Mouse (Mus musculus) heart, postnatal 25 days (tissue): ENCODE measurements at regions not wholly inside any gene's neighbourhood (a gene's known extent, or its start where the extent isn't known, plus 50 kb on each side); places are given as distances from the start of the nearest gene placed in this dataset.

ENCODE experiments used
- DNase-seq: peaks from one replicate; pipeline ENCODE4 v3.0.0; 2022; ENCODE audit warnings: low spot score
- intact Hi-C: fragments of 180-260 bp; cut with DNase I; formaldehyde crosslinking; loops from one replicate; pipeline ENCODE4 v1.15.1; 2025

DNA sequence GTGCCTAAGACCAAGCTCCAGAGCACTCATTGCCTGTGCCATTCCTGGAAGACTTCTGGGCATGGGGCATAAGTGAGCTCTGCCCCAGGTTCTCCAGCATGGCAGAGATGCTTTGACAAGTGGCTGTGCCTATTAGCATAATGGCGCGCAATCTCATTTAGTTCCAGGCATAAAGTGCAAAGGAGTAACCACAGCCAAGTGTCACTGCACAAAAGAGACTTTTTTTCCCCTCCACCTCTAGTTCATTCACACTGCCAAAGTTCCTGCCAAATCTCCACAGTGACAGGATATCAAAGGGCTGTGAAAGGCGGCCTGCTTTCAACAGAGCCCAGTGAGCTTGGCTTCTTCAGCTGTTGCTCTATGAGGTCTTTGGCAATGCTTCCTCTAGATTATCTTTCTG is 120.1 kb upstream of the Zfand5 start:
- intact Hi-C loops: no loop called here

DNA sequence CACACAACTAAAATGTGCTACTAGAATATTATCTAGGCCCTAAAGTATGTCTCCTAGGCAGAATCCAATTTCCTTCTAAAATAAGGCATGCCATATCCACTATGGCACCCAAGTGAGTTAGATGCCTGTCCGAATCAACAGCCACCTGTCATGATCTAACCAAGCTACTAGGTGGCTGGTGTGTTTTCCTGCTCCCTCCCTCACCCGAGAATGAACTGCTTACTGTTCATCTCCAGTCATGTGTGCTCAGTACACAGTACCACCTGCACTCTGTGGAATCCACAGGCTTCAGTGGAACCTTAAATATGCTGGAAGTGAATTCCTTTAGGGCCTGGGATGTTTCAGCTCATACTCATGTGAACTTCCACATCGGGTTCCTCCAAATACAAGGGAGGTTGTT is 121.2 kb upstream of the Zfand5 start:
- DNase-seq: no peak
- intact Hi-C loops: no loop called here

More for the DNA sequence above, 120.1 kb upstream of the Zfand5 start:
- no peak for DNase-seq

DNA sequence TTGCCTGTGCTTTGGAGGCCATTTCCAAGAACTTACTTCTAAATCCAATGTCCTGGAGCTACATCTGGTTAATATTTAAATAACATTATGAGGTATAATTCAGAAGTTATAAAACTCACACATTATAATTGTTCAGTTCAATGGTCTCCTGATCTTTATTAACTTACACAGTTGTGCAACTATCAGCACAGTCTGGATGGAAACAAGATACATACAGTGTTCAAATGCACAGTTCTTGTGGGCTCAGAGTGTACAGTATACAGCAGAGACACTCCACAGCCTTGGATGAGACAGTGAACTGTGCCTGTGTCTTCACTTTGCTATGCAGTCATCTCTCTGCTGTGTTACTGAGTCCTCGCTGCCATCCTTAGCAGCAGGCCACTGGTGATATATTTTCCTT is 121.8 kb upstream of the Zfand5 start:
- DNase-seq: no peak
- intact Hi-C loops: no loop called here

DNA sequence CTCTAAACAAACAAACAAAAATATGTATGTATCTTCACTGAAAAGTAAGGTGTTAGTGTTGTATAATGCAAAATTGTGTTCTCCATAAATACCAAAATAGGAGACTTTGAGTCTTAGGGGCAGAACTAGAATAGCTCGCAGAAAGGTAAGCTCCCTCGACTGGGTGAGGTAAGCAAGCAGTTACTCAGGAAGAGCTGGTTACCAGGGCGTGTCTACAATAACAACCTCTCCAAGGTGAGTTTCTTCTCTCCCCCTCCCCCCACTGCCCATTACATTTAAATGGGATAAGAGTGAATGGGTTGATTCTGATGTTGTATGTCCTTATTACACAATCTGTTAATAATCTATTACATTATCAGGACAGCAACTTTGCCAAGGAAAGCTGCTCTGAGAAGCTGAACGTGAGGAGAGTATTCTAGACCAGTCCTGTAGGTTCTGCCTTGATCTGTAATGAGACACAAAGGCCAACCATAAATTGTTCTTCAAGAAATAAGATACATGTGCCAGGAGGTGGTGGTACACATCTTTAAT is 125.2 kb upstream of the Zfand5 start:
- no peak for DNase-seq
- intact Hi-C loops: loop anchor here (5.0 kb wide), 1 partner anchor 125 kb away; the partner anchor contains the start of gene Zfand5

DNA sequence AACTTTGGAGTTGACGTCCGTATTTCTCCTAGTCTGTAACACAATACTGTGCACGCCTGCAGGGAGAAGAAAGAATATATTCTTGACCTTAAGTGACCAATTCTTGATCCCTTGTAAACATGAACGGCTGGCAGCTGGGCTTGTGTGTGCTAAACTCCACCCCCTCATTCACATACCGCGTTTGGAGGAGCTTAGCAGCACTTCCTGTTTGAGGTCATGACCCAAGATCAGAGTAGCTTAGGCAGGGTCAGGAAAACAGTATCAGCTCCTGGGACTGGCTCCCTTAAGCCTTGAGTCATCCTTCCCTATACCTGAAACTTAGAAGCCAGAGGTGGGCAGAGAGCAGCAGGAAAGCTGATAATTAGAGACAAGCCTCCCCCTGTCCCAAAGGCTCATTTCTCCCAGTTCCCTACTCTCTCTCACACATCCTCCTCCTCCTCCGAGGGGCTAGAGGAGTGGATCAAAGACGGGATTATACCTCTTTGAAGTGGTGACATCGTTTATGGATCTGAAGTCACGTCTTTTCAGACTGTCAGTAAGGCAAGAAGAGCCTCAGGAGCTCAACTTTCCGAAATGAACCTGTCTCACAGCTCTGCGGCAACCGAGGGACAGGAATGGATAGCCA is 127.3 kb upstream of the Zfand5 start:
- intact Hi-C loops: loop anchor here (5.0 kb wide), 2 partner anchors 107 to 128 kb away; partner anchors contain the start of gene Zfand5
- no peak for DNase-seq

DNA sequence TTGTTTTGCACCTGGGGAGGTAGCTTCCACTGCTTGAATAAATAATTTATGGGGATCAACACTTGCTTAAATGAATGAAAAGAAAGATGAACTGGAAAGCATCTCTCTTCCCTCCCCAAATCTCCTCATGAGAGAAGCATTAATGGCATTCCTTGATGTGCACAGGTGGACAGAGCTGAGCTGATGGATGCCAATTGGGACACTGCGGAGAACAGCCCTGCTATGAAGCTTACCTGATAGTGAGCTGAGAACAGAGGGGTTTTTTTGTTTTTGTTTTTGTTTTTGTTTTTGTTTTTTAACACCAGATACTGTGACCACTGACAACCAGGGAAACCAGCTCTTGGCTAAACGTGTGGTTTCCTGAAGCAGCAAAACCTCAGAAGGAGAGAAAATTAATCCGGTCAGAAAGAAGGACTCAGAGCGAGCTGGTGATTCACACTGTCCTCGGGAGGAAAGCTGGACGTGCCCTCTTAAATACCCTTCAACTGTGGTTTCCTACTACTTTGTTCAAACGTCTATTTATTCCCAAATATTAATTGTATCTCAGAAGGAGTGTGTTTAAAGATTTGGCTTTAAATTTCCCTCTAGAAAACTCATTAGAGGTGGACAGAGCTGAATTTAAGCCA is 128.0 kb upstream of the Zfand5 start:
- no peak for DNase-seq
- intact Hi-C loops: loop anchor here (5.0 kb wide), 1 partner anchor 107 kb away; no protein-coding TSS in a partner anchor

DNA sequence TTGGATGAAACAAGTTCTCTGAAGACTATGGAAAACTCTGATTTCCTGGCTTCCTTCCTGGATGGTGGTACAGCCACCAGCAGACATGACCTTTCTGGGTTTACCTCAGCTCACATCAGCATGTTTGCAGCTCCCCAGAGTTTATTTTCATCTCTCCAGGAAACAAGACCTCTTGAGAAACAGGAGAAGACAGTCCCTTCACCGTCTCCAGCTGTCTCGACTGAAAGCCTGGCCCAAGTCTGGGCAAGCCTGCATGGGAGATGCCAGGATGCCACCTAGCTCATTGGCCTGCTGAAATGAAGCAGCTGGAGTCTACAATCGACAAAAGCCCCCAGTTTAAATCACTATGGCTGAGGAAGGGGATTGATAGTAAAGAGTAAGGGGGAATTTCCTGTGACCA is 131.6 kb upstream of the Zfand5 start:
- intact Hi-C loops: loop anchor here (5.0 kb wide), 1 partner anchor 103 kb away; no protein-coding TSS in a partner anchor
- DNase-seq: no peak

DNA sequence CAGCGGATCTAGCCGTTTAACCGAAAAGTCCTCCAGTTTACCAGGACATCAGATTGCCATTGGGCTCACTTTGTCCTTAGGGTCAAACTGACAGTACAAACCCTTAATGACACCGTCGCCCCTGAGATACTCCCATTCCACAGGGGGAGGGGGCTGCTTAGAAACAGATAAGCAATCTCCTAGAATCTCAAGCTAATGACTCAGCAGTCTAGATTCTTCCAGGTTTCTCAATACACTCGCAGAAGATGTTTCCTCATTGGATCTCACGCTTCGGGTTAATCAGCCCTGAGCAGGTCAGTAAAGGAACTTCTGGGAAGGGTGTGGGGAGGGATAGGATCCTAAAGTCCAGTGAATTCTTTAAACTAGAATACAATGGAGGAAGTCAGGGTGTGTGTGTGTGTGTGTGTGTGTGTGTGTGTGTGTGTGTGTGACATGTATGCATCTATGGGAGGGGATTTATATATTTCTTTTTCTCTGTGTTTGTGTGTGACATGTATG is 133.0 kb upstream of the Zfand5 start:
- no peak for DNase-seq
- intact Hi-C loops: no loop called here

DNA sequence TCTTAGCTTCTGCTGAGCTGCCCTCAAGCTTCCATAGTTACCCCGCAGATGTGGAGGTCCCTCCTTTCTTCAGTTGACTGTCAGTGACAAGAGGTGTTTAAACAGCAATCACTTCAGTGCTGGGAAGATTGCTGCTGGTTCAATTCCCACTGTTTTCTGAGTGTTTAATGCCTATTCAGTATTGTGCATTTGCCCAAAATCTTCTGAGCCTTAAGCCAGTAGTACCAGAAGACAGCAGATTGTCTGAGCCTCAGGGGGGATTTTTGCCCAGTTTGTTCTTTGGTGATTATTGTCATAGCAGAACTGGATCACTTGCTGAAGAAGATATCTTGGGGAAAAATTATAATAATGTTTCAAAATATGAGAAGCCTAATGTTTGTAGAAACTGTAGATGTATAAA is 135.3 kb upstream of the Zfand5 start:
- DNase-seq: no peak
- intact Hi-C loops: no loop called here

DNA sequence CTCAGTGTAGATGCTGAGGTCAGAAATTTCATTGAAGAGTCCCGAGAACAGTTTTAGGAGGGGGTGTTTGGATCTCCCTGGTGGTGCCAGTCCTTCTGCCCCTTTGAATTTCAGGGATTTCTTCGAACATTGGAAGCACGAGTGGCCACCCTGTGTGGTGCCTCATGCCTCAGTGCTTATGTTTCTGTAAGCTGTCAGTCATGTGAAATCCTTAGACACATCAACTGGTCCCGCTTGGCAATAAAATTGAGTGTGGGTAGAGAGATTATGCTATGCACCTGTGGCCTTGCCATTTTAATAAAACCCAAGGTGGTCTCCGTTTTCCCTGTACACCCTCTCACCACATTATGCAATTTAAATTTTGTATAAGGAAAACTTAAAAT is 136.1 kb upstream of the Zfand5 start:
- intact Hi-C loops: no loop called here
- DNase-seq: no peak

DNA sequence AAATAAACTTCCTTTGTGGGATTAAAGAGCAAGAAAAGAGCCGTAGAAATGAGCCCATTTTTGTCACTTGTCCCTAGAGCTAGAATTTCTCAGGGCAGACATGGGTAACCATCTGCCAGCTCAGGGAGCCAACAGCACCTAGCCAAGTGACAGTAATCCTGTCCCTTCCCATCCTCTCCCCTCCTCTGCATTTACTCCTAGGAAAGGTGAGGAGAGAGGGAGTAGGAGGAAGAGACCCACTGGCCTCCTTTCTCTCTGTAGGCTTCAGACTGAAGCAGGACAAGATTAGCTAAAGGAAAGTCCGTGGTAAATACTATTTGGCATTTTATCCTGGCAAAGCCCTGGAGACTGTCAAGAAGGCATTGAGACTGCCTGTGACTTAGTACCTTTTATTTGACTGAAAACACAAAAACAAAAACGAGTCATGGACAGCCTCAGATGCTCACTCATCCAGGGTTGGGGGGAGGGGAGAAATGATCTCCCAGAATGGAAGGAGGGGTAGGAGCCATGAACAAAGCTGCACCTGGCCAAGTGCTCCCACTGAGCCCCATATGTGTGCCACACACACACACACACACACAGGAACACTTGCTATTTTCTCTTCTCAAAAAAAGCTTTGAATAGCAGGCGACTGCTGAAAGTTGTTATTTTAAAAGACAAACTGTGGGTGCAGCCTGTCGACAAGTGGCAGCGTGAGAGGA is 136.6 kb upstream of the Zfand5 start:
- DNase-seq: no peak
- intact Hi-C loops: no loop called here

DNA sequence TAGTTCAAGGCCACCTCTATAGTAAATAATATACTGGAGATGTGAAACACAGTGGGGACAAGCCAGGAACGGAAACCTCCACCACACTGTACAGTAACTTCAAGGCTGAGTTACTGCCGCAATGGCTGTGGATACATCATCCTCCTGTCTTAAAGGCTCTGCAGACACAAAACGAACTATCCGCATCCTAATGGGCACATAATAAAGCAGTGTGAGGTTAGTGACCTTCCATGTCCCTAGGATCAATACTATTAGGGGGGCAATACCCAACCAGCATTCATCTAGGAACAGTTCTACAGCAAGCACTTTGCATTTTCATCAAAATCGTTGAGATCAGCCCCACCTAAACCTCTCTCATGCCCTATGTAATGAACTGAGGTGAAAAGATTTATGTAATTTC is 142.4 kb upstream of the Zfand5 start:
- no peak for DNase-seq
- intact Hi-C loops: no loop called here

DNA sequence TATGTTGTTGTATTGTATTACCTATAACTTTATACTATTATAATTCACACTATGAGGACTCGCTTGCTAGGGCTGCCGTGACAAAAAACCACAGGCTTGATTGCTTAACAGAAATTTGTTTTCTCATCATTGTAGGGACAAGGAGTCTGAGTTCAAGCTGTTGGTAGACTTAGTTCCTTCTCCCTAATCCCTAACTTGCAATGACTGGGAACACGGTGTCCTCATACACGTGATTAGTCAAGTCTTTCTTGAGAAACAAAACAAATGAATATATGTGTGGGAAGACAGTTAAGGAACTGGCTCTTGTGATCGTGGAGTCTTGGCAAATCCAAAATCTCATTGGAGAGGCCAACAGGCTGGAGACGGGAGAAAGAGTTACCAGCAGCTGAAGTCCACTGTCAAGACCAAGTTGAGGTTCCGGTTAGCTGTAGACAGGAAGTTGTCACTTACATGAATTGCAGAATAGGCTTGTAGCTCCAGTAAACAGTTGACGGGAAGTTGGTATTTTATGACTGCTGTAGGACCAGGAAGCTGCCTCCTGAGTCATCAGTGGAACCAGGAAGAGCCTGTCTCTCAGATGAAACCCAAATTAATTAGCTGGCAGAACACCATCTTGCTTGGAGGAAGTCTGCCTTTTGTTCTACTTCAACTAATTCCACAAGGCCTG is 144.9 kb upstream of the Zfand5 start:
- intact Hi-C loops: no loop called here
- no peak for DNase-seq

DNA sequence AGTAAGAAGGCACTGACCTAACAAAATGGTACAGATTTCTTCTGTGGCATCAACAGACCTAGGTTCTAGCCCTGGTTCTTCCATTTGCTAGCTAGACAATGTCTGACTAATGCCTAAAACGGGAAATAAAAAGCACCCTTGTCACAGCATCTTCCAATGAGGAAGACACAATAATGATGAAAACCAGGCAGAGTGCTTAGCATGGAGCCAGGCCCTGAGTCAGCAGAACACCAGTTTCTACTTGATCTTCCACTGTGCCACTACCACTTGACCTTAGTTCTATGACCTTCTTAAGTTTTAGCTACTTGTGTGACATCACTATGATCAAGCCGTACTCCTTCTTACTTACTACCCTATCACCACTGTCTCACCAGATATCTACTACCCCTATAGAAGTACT is 145.4 kb upstream of the Zfand5 start:
- no peak for DNase-seq
- intact Hi-C loops: no loop called here

DNA sequence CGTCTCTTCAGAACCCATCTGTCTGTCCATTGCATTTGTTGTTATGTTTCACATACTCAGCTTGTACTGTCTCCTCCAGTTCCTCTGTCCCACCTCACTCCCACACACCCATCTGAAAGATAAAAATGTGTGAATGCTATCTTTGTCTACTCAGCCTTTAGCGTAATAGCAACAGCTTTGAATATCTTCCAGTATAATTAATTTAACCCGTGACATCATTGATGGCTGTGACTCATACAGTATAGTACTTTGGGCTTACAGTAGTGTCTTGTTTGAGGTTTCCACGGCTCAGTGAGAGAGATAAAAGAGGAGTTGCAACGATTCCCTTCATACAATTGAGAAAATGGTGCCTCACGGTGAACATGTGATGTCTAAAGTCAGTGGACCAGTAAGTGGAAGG is 152.6 kb upstream of the Zfand5 start:
- no peak for DNase-seq
- intact Hi-C loops: no loop called here

DNA sequence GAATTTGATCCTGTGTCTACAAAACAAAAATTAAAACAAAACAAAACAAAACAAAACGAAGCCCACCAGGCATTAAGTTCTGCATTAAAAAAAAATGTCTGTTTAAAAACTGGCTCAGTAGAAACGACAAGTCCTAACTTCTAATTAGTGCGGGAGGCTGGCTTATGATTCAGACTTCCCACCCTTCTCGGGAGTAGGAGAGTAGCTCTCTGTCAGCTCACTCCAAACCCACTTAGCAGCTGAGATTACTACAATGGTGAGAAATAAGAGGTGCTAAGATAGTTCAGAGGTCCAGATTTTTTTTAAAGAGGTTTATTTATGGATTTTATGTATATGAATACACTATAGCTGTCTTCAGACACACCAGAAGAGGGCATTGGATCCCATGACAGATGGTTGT is 153.3 kb upstream of the Zfand5 start:
- intact Hi-C loops: no loop called here
- no peak for DNase-seq

DNA sequence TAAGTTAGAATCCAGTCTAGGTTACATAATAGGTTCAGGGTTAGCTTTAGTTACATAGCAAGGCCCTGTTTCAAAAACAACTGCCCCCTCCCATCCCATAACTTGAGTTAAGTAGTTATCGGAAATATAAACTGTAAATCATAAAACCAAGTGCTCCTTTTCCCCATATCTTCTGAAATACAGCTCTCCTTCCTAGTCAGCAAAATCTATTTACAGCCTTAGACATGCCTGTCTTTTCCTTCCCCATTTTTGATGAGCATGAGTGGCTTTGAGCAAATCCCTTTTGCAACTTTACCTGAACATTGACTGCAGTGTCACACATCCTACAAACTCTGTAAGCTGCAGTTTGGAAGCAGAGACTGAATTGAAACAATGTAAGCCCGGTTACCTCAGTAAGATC is 156.4 kb upstream of the Zfand5 start:
- DNase-seq: no peak

DNA sequence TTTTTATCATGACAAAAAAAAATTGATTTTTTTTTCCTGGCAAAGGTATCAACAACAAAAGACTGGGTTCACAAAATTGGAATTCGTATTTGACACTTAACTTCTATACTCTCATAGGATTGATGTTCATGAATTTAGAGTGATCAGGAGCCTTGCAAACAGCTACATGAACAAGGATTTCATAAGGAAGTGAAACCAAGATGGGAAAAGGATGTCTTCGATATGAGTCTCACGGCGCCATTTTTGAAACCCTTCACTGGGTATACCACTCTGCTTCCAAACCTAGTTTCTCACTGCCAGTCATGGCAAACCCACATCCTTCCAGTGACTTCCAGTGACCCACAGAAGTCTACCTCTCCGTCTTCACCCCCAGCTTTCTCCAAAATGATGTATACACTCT is 157.8 kb upstream of the Tmc1 start:
- intact Hi-C loops: no loop called here
- DNase-seq: no peak

More for the DNA sequence above, 156.4 kb upstream of the Zfand5 start:
- intact Hi-C loops: no loop called here

DNA sequence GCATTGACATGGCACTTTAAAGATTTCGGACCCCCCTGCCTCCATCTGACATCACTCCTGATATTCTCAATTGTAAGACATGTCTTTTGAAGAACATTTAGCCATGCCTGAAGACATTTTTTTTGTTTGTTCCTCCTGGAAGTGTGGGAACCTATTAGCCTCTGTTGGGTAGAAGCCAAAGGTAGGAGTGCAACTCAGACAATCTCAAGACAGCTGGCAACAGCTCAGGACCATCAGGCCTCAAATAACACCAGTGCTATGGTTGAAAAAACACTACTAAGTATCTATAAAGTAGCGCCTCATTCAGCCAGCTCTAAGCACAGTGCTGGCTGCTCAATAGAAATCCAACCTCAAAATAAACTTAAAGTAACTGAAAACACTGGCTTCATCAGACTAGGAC is 154.3 kb upstream of the Tmc1 start:
- intact Hi-C loops: no loop called here
- no peak for DNase-seq

DNA sequence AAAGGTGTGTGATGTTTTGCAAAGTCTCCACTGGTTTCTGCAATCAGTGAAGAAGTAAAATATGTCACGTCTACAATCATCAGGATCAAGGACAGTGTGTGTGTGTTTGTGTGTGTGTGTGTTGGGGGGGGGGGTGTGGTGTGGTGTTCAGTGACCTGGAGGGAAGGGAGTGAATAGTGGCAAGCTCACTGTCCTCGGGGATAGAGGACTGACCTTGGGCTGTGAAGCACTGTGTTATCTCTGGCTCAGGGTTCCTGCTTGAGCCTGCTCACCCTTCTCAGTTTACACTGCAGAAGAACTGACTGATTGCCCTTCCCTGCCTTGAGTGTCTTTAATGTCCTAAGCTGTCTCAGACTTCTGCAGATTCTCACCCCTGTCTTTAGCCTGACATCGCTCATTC is 153.7 kb upstream of the Tmc1 start:
- intact Hi-C loops: no loop called here
- no peak for DNase-seq
